Mouse (Mus musculus) kidney, embryonic 14.5 days (tissue): ENCODE measurements around the gene Tac4. TPM values are rescaled to one million over a fixed set of nuclear protein-coding genes. Genes with fewer than 3 reads are reported as not detected.
A peak's percentile ranks its signal among the peaks of the same experiment; 100 is the strongest.

Experiments
- ATAC-seq: fragments of 200-750 bp; cut with Nextera tagmentation; 2 replicates; pipeline ENCODE4 v1.8.0; 2017; ENCODE audit warnings: moderate number of reproducible peaks, mild to moderate bottlenecking, moderate TSS enrichment, moderate library complexity; ENCODE audit not compliant: low FRiP score, low TSS enrichment
- H3K27ac ChIP-seq: fragments of 300-500 bp; sonication (generic); 2 replicates; pipeline ENCODE4 v1.5.1; 2014; ENCODE audit warnings: low read depth, mild to moderate bottlenecking, low read length, moderate library complexity, mixed read lengths
- H3K27me3 ChIP-seq: fragments of 300-500 bp; sonication (generic); 2 replicates; pipeline ENCODE4 v1.6.1; 2014; ENCODE audit warnings: mild to moderate bottlenecking, low read length; ENCODE audit not compliant: control insufficient read depth, insufficient read depth
- H3K36me3 ChIP-seq: fragments of 300-500 bp; sonication (generic); 2 replicates; pipeline ENCODE4 v1.6.1; 2014; ENCODE audit warnings: low read length, mixed read lengths; ENCODE audit not compliant: control insufficient read depth, insufficient read depth
- H3K4me1 ChIP-seq: fragments of 300-500 bp; sonication (generic); 2 replicates; pipeline ENCODE4 v1.6.1; 2014; ENCODE audit warnings: low read length, mixed read lengths; ENCODE audit not compliant: control insufficient read depth, insufficient read depth
- H3K4me2 ChIP-seq: fragments of 300-500 bp; sonication (generic); replicated peaks from 2 replicates; pipeline ENCODE4 v1.6.1; 2014; ENCODE audit warnings: low read depth, mild to moderate bottlenecking, low read length
- H3K4me3 ChIP-seq: fragments of 300-500 bp; sonication (generic); 2 replicates; pipeline ENCODE4 v1.5.1; 2014; ENCODE audit warnings: mild to moderate bottlenecking, low read length
- H3K9ac ChIP-seq: fragments of 300-500 bp; sonication (generic); 2 replicates; pipeline ENCODE4 v1.6.1; 2014; ENCODE audit warnings: low read depth, mild to moderate bottlenecking, low read length, moderate library complexity
- H3K9me3 ChIP-seq: fragments of 300-500 bp; sonication (generic); 2 replicates; pipeline ENCODE4 v1.6.1; 2016; ENCODE audit warnings: low read length; ENCODE audit not compliant: control insufficient read depth
- WGBS: fragments of 180-500 bp; shearing (Covaris S2); extraction: QIAGEN DNeasy Blood & Tissue Kit; methylation state at CpG from one replicate; pipeline ENCODE4 v1.1.7; 2014; 5-methylcytosine and 5-hydroxymethylcytosine counted together
- polyA plus RNA-seq: library from polyadenylated mRNA; unstranded; fragments of >200 nt; fragmentation: Nextera tagmentation; extraction: Ambion mirVana; gene quantifications from 2 replicates; pipeline ENCODE4 v1.2.1, GENCODE M21; 2014

Tac4 gene
- polyA plus RNA-seq, 1 experiment from 2014 or later, result not detected

GRCm38 (mm10) chr11:95299886-95300285 is 38.6 kb downstream of the Tac4 start:
- Histone ChIP-seq H3K36me3 (peaks cover 77% of the 10 kb centered on the region), H3K27me3 (no peaks in the 10 kb centered on the region), H3K4me1 (no peaks in the 10 kb centered on the region), H3K9me3 (no peaks in the 10 kb centered on the region), H3K4me3 (no peak overlapping the region), H3K9ac (no peak overlapping the region), H3K4me2 (no peak overlapping the region), H3K27ac (no peak overlapping the region)
- ATAC-seq, result no peak
- 91% methylated on average over 12 of the region's 12 CpGs for WGBS

- no peak overlapping the region for H3K27ac ChIP-seq
- 88% methylated on average over 3 of the region's 3 CpGs for WGBS
- no peak for ATAC-seq
These were observed 40.4 kb downstream of the Tac4 start for GRCm38 (mm10) chr11:95301772-95302171.

GRCm38 (mm10) chr11:95305600-95305999 is 44.3 kb downstream of the Tac4 start:
- 93% methylated on average over 7 of the region's 7 CpGs for WGBS
- no peaks in the 10 kb centered on the region for H3K27me3 ChIP-seq
- no peak overlapping the region for H3K4me2 ChIP-seq
- no peak for ATAC-seq
- H3K4me3 ChIP-seq, result no peak overlapping the region
- peaks cover 11% of the 10 kb centered on the region; the same call in 1 of the 2 replicates for H3K4me1 ChIP-seq
- H3K27ac ChIP-seq, result no peak overlapping the region
- no peaks in the 10 kb centered on the region for H3K9me3 ChIP-seq
- H3K36me3 ChIP-seq, result peaks cover 50% of the 10 kb centered on the region
- no peak overlapping the region for H3K9ac ChIP-seq

More at GRCm38 (mm10) chr11:95301772-95302171, 40.4 kb downstream of the Tac4 start:
- Histone ChIP-seq H3K9ac (no peak overlapping the region), H3K27me3 (no peaks in the 10 kb centered on the region), H3K9me3 (no peaks in the 10 kb centered on the region), H3K36me3 (peaks cover 83% of the 10 kb centered on the region), H3K4me2 (no peak overlapping the region), H3K4me3 (no peak overlapping the region), H3K4me1 (no peaks in the 10 kb centered on the region)

- no peak overlapping the region for H3K4me3 ChIP-seq
- H3K4me1 ChIP-seq, result peaks cover 16% of the 10 kb centered on the region
- H3K4me2 ChIP-seq, result no peak overlapping the region; the same call in 1 of the 2 replicates
- 58% methylated on average over 8 of the region's 8 CpGs for WGBS
- no peaks in the 10 kb centered on the region for H3K27me3 ChIP-seq
- H3K27ac ChIP-seq, result no peak overlapping the region
- no peak overlapping the region for H3K9ac ChIP-seq
- H3K36me3 ChIP-seq, result peaks cover 30% of the 10 kb centered on the region
- ATAC-seq, result no peak
- H3K9me3 ChIP-seq, result no peaks in the 10 kb centered on the region
These were observed 46.2 kb downstream of the Tac4 start for GRCm38 (mm10) chr11:95307526-95307925.

- no peaks in the 10 kb centered on the region for H3K9me3 ChIP-seq
- H3K4me2 ChIP-seq, result peak overlapping the region; percentile 90
- peak overlapping the region; percentile 99 for H3K27ac ChIP-seq
- H3K4me1 ChIP-seq, result peaks cover 16% of the 10 kb centered on the region
- peak overlapping the region; percentile 97 for H3K4me3 ChIP-seq
- no peaks in the 10 kb centered on the region for H3K27me3 ChIP-seq
- H3K9ac ChIP-seq, result peak overlapping the region; percentile 97
- ATAC-seq, result peak; percentile 96
- peaks cover 13% of the 10 kb centered on the region for H3K36me3 ChIP-seq
- WGBS, result under 1% methylated on average over 37 of the region's 37 CpGs
These were observed 48.2 kb downstream of the Tac4 start for GRCm38 (mm10) chr11:95309510-95310006.

GRCm38 (mm10) chr11:95310007-95310647 is 48.8 kb downstream of the Tac4 start, which contains the start of gene Kat7:
Gene Kat7, minus strand, starts transcription at chr11:95310246.
- peak within 1 kb of the TSS; percentile 97 for H3K4me3 ChIP-seq
- no peaks in the 10 kb centered on the region for H3K27me3 ChIP-seq
- H3K4me1 ChIP-seq, result peaks cover 16% of the 10 kb centered on the region
- peak within 1 kb of the TSS; percentile 90 for H3K4me2 ChIP-seq
- H3K27ac ChIP-seq, result peak within 1 kb of the TSS; percentile 99
- H3K9ac ChIP-seq, result peak within 1 kb of the TSS; percentile 97
- H3K36me3 ChIP-seq, result peaks cover 12% of the 10 kb centered on the region
- ATAC-seq, result peak; percentile 95
- WGBS, result 0% methylated on average over 42 of the region's 42 CpGs
- no peaks in the 10 kb centered on the region for H3K9me3 ChIP-seq

- ATAC-seq, result peak; percentile 1; the same call in 1 of the 2 replicates
- no peaks in the 10 kb centered on the region for H3K9me3 ChIP-seq
- H3K9ac ChIP-seq, result peak overlapping the region; percentile 74
- H3K27ac ChIP-seq, result peak overlapping the region; percentile 72
- 5% methylated on average over 17 of the region's 17 CpGs for WGBS
- peaks cover 16% of the 10 kb centered on the region for H3K4me1 ChIP-seq
- peak overlapping the region; percentile 97 for H3K4me3 ChIP-seq
- no peaks in the 10 kb centered on the region for H3K27me3 ChIP-seq
- peak overlapping the region; percentile 54 for H3K4me2 ChIP-seq
- H3K36me3 ChIP-seq, result peaks cover 5% of the 10 kb centered on the region; the same call in 1 of the 2 replicates
These were observed 49.5 kb downstream of the Tac4 start for GRCm38 (mm10) chr11:95310648-95311424.

GRCm38 (mm10) chr11:95311425-95311807 is 50.1 kb downstream of the Tac4 start:
- ATAC-seq, result no peak
- Histone ChIP-seq H3K4me3 (peak overlapping the region; percentile 97; the same call in 1 of the 2 replicates), H3K4me2 (peak overlapping the region; percentile 54), H3K36me3 (no peaks in the 10 kb centered on the region), H3K4me1 (peaks cover 16% of the 10 kb centered on the region), H3K27ac (no peak overlapping the region), H3K9me3 (no peaks in the 10 kb centered on the region), H3K9ac (peak overlapping the region; percentile 74; the same call in 1 of the 2 replicates), H3K27me3 (no peaks in the 10 kb centered on the region)
- WGBS, result 32% methylated on average over 5 of the region's 5 CpGs
